Mouse (Mus musculus): ENCODE data around the gene Abca12. TPM values are rescaled to one million over a fixed set of nuclear protein-coding genes. Genes with fewer than 3 reads are reported as not detected.

Gene Abca12
- total RNA-seq, 1 experiment from 2014 or later, result not detected

DNA sequence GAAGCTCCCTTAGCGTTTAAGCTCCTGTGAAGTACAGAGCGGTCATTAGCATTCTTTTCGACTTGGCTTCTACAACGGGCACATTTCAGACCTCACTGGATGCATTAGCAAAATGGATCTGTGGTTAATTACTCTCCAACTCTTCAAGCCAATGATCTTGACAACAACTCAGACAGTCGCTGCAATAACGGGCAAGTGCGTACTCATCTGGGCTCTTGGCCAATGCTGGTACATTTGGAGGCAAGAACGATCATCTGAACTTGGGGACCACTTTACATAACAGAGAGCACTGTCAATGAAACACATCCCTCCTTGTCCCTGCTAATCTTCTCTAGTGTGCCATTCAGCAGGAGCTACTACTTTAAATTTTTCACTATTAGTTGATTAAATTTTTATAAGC, 148.1 kb downstream of the Abca12 start:
- no peak for ATAC-seq (replicated peaks in 1 of 2; ENCODE audit: insufficient read depth in 1 of 2, low FRiP score in 2 of 2, low TSS enrichment in 1 of 2, low read depth in 1 of 2, poor library complexity in 2 of 2, severe bottlenecking in 2 of 2)

DNA sequence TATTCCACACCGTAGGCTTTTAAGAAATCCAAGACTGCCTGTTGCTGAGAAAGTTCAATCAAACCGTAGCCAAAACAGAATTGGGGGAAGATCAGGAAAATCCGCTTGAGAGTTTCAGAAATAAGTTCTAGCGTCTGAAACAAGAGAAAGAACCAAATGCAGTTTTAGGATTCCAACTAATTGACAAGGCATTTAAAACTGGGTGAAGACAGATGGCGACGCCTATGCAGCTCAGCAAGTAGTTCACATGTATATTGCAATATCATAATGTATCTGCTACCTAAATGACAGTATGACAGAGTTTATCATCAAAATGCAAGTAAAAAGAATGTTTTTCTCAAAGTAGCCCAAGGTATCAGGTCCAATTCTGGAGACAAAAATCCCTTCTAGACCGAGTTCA, 151.2 kb downstream of the Abca12 start:
- ATAC-seq (replicated peaks in 1 of 2; ENCODE audit: insufficient read depth in 1 of 2, low FRiP score in 2 of 2, low TSS enrichment in 1 of 2, low read depth in 1 of 2, poor library complexity in 2 of 2, severe bottlenecking in 2 of 2), result no peak

DNA sequence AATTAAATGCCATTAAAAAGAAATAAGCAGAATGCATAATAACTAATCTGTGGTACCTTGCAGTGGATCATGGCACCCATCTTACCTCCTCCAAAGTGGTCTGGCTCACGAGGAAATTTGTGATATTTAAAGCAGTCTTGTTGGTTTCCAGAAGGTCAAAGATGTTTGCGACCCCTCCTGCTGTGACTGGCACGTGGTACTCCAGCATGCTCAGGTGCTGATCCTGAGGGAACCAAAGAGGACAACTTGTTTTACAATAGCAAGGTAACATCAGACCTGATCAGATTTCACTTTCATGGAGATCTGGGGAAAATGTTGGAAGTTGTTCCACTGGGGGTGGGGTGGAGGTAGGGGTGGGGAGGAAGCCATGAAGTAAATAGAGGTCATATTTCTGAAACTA, 170.1 kb downstream of the Abca12 start:
- no peak for ATAC-seq (replicated peaks in 1 of 2; ENCODE audit: insufficient read depth in 1 of 2, low FRiP score in 2 of 2, low TSS enrichment in 1 of 2, low read depth in 1 of 2, poor library complexity in 2 of 2, severe bottlenecking in 2 of 2)

DNA sequence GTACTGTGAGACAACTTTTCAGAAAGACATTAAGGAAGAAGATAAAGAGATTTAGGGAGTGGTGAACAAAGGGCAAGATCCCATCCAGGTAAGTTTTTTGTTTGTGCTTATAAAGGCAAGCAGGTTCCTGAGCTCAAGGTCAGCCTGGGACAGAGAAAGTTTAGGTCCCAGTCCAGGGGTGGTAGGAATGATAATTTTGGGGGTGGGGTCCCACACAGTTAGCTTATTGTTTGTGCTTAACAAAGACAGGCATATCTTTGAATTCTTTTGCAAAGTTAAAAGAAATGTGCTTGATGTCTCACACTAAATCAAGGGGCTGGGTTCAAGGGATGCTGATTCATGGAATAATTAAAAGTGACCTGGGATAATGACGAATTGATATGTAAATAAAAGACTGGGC, 173.3 kb downstream of the Abca12 start:
- no peak for ATAC-seq (replicated peaks in 1 of 2; ENCODE audit: insufficient read depth in 1 of 2, low FRiP score in 2 of 2, low TSS enrichment in 1 of 2, low read depth in 1 of 2, poor library complexity in 2 of 2, severe bottlenecking in 2 of 2)

DNA sequence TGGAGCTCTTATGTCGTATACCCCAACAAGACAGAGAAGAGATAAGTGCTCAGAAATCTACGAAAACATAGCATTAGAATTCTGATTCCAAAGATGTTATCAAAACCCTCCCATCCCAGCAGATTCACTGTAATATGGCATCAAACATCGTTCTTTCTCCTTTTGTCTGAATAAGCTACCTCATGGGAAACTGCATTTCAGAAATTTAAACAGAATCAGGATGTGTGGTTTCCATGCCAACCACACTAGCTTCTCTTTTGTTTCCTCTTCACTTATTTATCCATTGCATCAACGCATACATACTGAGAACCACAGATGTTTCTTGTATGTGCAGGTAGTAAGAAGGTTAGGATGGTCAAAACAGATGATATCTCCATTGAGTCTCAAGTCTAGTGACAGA, 175.1 kb downstream of the Abca12 start:
- no peak for ATAC-seq (replicated peaks in 1 of 2; ENCODE audit: insufficient read depth in 1 of 2, low FRiP score in 2 of 2, low TSS enrichment in 1 of 2, low read depth in 1 of 2, poor library complexity in 2 of 2, severe bottlenecking in 2 of 2)

DNA sequence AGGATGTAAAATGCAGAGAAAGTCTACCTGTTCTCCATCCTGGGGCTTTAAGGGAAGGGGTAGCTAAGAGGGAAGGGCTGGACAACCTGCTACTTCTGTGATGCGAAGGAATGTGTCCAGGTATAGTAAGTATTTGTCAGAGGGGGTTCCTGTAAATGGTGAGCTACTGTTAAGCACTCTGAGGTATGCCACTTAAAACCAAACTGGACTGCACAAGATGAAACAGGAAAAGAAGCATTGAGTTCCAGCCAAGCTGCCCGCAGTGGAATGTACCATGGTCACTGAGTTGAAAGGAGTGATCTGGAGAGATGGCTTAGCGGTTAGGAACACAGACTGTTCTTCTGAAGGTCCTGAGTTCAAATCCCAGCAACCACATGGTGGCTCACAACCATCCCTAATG, 179.4 kb downstream of the Abca12 start:
- no peak for ATAC-seq (replicated peaks in 1 of 2; ENCODE audit: insufficient read depth in 1 of 2, low FRiP score in 2 of 2, low TSS enrichment in 1 of 2, low read depth in 1 of 2, poor library complexity in 2 of 2, severe bottlenecking in 2 of 2)

DNA sequence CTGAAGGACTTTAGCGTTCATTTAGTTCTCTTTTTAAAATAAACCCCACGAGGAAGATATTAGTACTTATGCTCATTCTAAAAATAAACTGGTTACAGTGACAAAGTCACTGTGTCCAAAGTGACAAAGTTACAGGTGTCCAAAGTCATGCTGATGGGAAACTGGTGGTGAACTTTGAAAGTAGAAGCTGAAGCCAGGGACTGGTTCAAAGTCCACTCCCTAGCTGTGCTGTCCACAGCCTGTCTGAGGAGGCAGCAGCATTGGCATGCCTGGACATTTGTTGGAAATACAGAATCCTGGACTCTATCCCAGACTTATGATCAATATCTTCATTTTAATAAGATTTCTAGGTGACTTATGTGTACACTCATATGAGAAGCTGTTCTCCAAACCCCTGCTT, 183.5 kb downstream of the Abca12 start:
- no peak for ATAC-seq (replicated peaks in 1 of 2; ENCODE audit: insufficient read depth in 1 of 2, low FRiP score in 2 of 2, low TSS enrichment in 1 of 2, low read depth in 1 of 2, poor library complexity in 2 of 2, severe bottlenecking in 2 of 2)

DNA sequence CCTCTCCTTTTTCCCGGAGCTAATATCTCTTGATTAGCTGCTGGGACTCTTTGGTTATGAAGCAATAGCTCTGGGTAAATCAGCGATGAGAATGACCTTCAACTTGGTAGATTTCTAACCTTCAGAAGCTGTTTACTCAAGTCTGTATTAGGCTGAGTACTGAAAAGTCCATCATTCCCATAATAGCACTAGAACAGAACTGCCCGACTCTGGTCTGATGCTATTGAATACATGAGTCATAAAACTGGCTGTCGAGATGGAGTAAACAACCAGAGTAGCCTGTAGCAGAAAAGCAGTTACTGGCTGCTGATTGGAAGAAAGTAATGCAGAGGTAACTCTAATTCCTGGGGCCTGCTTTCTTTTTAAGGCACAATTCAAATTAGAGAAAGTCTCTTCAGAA, 211.1 kb downstream of the Abca12 start:
- ATAC-seq (replicated peaks in 1 of 2; ENCODE audit: insufficient read depth in 1 of 2, low FRiP score in 2 of 2, low TSS enrichment in 1 of 2, low read depth in 1 of 2, poor library complexity in 2 of 2, severe bottlenecking in 2 of 2), result no peak

DNA sequence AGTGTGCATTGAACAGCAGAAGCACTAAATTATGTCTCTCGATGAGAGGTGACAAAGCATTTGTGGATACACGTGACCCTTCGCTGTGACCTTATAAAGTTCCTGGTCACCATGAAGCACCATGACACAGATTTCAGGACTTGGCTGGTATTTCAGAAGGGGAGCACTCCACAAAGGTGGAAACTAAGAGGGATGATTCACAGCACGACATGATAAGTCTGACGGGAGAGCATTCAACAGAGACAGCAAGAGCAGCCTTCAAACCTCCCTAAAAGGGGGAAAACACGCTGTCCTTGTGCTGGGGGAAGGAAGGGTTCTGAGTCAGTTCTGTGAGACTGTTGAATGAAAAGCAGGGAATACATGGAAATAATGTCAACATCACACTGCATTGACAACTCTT, 218.5 kb downstream of the Abca12 start:
- no peak for ATAC-seq (replicated peaks in 1 of 2; ENCODE audit: insufficient read depth in 1 of 2, low FRiP score in 2 of 2, low TSS enrichment in 1 of 2, low read depth in 1 of 2, poor library complexity in 2 of 2, severe bottlenecking in 2 of 2)

DNA sequence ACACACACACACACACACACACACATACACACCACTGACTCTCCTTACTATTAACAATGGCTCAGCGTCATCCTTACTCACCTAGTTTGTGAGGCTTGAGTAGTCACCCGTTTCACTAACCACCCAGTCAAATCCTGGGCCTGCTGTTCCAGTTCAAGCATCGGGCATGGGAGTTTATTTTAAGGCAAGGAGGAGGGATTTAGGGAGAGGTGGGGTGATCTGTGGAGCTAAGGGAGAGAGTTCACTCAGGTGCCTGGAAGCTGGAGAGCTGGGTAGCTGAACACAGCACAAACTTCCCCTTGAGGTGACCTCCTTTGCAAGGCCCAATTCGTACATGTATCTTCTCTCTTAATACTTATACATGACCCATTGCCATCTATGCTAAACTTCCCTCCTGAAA, 219.4 kb downstream of the Abca12 start:
- ATAC-seq (replicated peaks in 1 of 2; ENCODE audit: insufficient read depth in 1 of 2, low FRiP score in 2 of 2, low TSS enrichment in 1 of 2, low read depth in 1 of 2, poor library complexity in 2 of 2, severe bottlenecking in 2 of 2), result no peak

DNA sequence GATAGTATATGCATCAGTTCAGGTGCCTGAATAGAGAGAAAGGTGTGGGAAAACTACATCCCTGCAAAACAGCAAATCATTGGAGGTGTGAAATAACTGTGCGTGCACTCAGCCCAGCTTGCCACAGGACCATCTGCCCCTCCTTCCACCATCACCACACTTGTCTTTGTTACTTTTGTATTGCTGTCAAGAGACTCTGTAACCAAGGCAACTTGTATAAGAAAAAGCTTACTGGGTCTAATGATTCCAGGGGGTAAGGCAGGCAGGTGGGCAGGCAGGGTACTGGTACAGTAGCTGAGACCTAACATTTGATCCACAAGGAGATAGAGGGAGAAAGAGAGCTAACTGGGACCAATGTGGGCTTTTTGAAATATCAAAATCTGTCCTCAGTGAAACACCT, 220.8 kb downstream of the Abca12 start:
- ATAC-seq (replicated peaks in 1 of 2; ENCODE audit: insufficient read depth in 1 of 2, low FRiP score in 2 of 2, low TSS enrichment in 1 of 2, low read depth in 1 of 2, poor library complexity in 2 of 2, severe bottlenecking in 2 of 2), result no peak

Other genes with a start within 250 kb of the Abca12 start
- gene Atic, start 142.2 kb upstream of the Abca12 start, total RNA-seq (2017), result 155 and 291 TPM in 2 replicates
- 3.5 and 21.3 TPM in 2 replicates for gene Fn1, start 238.3 kb upstream of the Abca12 start, total RNA-seq (2017)